Mouse (Mus musculus): ENCODE measurements around the gene Tnks1bp1. TPM values are rescaled to one million over a fixed set of nuclear protein-coding genes. Genes with fewer than 3 reads are reported as not detected.
A peak's percentile ranks its signal among the peaks of the same experiment; 100 is the strongest.

Tnks1bp1 gene
- polyA plus RNA-seq, 1 experiment, result 218 TPM

DNA sequence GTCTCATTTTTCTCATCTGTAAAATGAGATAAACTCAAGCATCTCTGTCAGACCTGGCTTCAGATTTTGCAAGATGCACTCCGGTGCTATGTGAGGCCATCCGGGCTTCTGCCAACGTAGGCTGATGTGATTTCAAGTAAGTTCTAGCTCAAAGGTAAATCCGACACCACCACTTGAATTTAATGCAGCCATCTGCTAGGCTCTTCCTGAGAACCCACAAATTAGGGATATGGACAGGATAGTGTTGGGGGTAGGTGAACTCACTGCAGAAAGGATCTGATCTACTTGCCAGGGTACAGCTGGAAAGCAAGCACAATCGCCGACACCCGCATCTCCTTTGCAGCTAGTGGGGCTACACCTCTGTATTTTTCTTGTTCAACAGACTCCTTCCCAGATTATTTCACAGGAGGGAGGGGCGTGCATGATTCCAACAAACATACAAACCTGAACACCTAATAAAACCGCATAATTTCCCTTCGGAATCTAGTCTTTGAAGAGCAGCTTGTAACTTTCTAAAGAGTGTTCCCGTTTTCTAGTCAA, 11.2 kb upstream of the Tnks1bp1 start:
- peaks cover 3% of the 10 kb centered on the region; the same call in 1 of the 2 replicates for H3K4me1 ChIP-seq (ENCODE audit: control insufficient read depth, insufficient read depth, low read length)
- WGBS, result 9% methylated on average over 11 of the region's 11 CpGs
- DNase-seq, result no peak
- H3K4me3 ChIP-seq (replicated peaks; ENCODE audit: extremely low read depth, low read depth, low read length), result peak overlapping the region; percentile 83
- no peak for TF ChIP-seq CTCF (IDR thresholded peaks at IDR 0.05; ENCODE audit: insufficient read depth, low read length)

DNA sequence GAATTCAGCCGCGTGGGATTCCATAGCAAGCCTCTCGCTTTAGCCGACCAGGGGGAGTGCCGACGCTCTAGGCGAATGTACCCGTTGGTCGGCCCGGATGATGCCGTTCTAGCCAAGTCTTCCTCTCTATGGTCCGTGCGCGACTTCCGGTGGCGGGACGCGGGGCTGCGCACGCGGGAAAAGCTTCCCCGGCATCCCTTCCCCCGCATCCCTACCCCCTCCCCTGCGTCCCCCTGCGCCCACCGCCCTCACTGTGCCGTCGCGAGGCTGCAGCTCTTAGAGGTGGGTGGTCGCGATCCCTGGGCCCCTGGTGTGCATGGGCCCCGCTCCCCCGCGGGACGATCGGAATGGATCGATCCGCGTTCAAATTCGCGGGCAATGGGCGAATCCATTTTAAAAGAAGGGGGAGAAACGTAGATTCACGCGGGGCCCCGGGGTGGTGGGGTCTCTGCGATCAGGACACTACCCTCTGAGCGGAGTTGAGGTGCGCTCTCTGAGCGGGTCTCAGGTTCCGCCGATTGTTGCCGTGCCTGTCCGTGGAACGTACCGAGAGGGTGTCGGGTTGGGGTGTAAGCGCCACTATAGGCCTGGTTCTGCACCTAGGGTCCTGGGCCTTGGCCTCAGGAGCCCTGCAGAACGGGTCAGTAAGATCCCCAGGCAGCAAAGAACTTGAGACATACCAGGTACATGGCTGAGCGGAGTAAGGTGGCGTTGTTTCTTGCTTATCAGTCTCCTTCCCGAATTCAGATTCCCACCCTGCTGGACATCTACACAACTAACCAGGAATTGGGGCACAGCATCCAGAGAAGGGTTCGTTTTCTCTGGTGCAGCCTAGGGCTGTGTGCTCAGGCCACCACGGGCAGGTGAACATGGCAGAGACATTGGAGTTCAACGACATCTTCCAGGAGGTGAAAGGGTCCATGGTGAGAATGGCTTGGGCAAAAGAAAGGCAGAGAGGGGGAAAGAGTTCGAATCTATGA, 10.5 kb upstream of the Tnks1bp1 start, which contains the start of the genes Ssrp1 and P2rx3:
Gene Ssrp1, plus strand, starts transcription at position 188 of the 980 bp plus-strand sequence.
Gene P2rx3, minus strand, starts transcription at position 416 of the 980 bp plus-strand sequence.
- Histone ChIP-seq H3K4me3 (replicated peaks; ENCODE audit: extremely low read depth, low read depth, low read length) (peak within 1 kb of the TSS; percentile 83), H3K4me1 (ENCODE audit: control insufficient read depth, insufficient read depth, low read length) (peaks cover 3% of the 10 kb centered on the region; the same call in 1 of the 2 replicates)
- DNase-seq, result peak; percentile 85
- WGBS, result 1% methylated on average over 66 of the region's 66 CpGs
- TF ChIP-seq POLR2A (IDR thresholded peaks at IDR 0.05; ENCODE audit: borderline replicate concordance, extremely low read depth, low read depth, low read length), result peak; percentile 56; the same call in 1 of the 2 replicates
- no peak for TF ChIP-seq CTCF (IDR thresholded peaks at IDR 0.05; ENCODE audit: insufficient read depth, low read length)

- Histone ChIP-seq H3K4me1 (ENCODE audit: control insufficient read depth, insufficient read depth, low read length) (peaks cover 3% of the 10 kb centered on the region; the same call in 1 of the 2 replicates), H3K4me3 (replicated peaks; ENCODE audit: extremely low read depth, low read depth, low read length) (no peak overlapping the region)
- 76% methylated on average over 13 of the region's 13 CpGs for WGBS
- TF ChIP-seq CTCF (IDR thresholded peaks at IDR 0.05; ENCODE audit: insufficient read depth, low read length) (no peak), POLR2A (IDR thresholded peaks at IDR 0.05; ENCODE audit: borderline replicate concordance, extremely low read depth, low read depth, low read length) (no peak)
- DNase-seq, result no peak
Observed at GRCm38 (mm10) chr2:85038336-85038735, 9.5 kb upstream of the Tnks1bp1 start.

GRCm38 (mm10) chr2:85043623-85044022, 4.2 kb upstream of the Tnks1bp1 start:
- WGBS, result 87% methylated on average over 7 of the region's 7 CpGs
- TF ChIP-seq POLR2A (IDR thresholded peaks at IDR 0.05; ENCODE audit: borderline replicate concordance, extremely low read depth, low read depth, low read length), result no peak
- H3K4me3 ChIP-seq (replicated peaks; ENCODE audit: extremely low read depth, low read depth, low read length), result no peak overlapping the region
- no peak for DNase-seq
- H3K4me1 ChIP-seq (ENCODE audit: control insufficient read depth, insufficient read depth, low read length), result peaks cover under 1% of the 10 kb centered on the region; the same call in 1 of the 2 replicates

- 75% methylated on average over 8 of the region's 8 CpGs for WGBS
Observed at GRCm38 (mm10) chr2:85046222-85046621, 1.6 kb upstream of the Tnks1bp1 start.

GRCm38 (mm10) chr2:85047081-85047480, 741 bp upstream of the Tnks1bp1 start:
- DNase-seq, result no peak
- no peak for TF ChIP-seq CTCF (IDR thresholded peaks at IDR 0.05; ENCODE audit: insufficient read depth, low read length)
- no peak for TF ChIP-seq POLR2A (IDR thresholded peaks at IDR 0.05; ENCODE audit: borderline replicate concordance, extremely low read depth, low read depth, low read length)
- peaks cover 11% of the 10 kb centered on the region for H3K4me1 ChIP-seq (ENCODE audit: control insufficient read depth, insufficient read depth, low read length)
- peak overlapping the region; percentile 34 for H3K4me3 ChIP-seq (replicated peaks; ENCODE audit: extremely low read depth, low read depth, low read length)
- WGBS, result 42% methylated on average over 10 of the region's 10 CpGs

More at GRCm38 (mm10) chr2:85046222-85046621, 1.6 kb upstream of the Tnks1bp1 start:
- H3K4me1 ChIP-seq (ENCODE audit: control insufficient read depth, insufficient read depth, low read length), result peaks cover 7% of the 10 kb centered on the region; the same call in 1 of the 2 replicates
- TF ChIP-seq POLR2A (IDR thresholded peaks at IDR 0.05; ENCODE audit: borderline replicate concordance, extremely low read depth, low read depth, low read length) (no peak), CTCF (IDR thresholded peaks at IDR 0.05; ENCODE audit: insufficient read depth, low read length) (no peak)
- no peak overlapping the region for H3K4me3 ChIP-seq (replicated peaks; ENCODE audit: extremely low read depth, low read depth, low read length)
- DNase-seq, result peak; percentile 33

GRCm38 (mm10) chr2:85048168-85048751, 438 bp downstream of the Tnks1bp1 start:
- Histone ChIP-seq H3K4me3 (replicated peaks; ENCODE audit: extremely low read depth, low read depth, low read length) (peak overlapping the region; percentile 72), H3K4me1 (ENCODE audit: control insufficient read depth, insufficient read depth, low read length) (peaks cover 17% of the 10 kb centered on the region)
- TF ChIP-seq CTCF (IDR thresholded peaks at IDR 0.05; ENCODE audit: insufficient read depth, low read length) (no peak), POLR2A (IDR thresholded peaks at IDR 0.05; ENCODE audit: borderline replicate concordance, extremely low read depth, low read depth, low read length) (peak; percentile 71; the same call in 1 of the 2 replicates)
- 2% methylated on average over 29 of the region's 44 CpGs for WGBS
- peak; percentile 72 for DNase-seq

DNA sequence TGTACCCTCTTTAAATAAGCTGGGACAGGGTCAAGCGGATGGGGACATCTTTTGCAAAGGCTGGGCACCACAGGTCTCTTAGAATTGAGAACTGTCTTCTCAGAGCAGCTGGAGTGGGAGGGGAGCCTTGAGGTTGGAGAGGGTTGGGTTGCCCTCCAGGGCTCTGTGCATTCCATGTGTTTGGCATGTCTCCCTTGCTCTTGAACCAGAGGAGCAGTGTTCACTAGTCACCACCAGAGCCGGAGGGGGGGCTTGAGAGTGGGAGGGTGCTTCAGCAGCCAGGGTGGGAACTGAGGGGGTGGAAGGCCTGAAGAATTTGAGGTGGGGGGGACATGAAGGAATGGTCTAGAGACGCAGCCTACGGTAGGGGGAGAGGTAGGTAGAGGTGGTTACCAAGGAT, 1.5 kb downstream of the Tnks1bp1 start:
- H3K4me1 ChIP-seq (ENCODE audit: control insufficient read depth, insufficient read depth, low read length), result peaks cover 20% of the 10 kb centered on the region
- TF ChIP-seq CTCF (IDR thresholded peaks at IDR 0.05; ENCODE audit: insufficient read depth, low read length), result no peak
- no peak for TF ChIP-seq POLR2A (IDR thresholded peaks at IDR 0.05; ENCODE audit: borderline replicate concordance, extremely low read depth, low read depth, low read length)
- no peak for DNase-seq
- 59% methylated on average over 4 of the region's 4 CpGs for WGBS
- H3K4me3 ChIP-seq (replicated peaks; ENCODE audit: extremely low read depth, low read depth, low read length), result peak overlapping the region; percentile 20

- Histone ChIP-seq H3K4me3 (replicated peaks; ENCODE audit: extremely low read depth, low read depth, low read length) (peak overlapping the region; percentile 84), H3K4me1 (ENCODE audit: control insufficient read depth, insufficient read depth, low read length) (peaks cover 20% of the 10 kb centered on the region)
- WGBS, result 14% methylated on average over 9 of the region's 10 CpGs
- TF ChIP-seq POLR2A (IDR thresholded peaks at IDR 0.05; ENCODE audit: borderline replicate concordance, extremely low read depth, low read depth, low read length) (peak; percentile 65; the same call in 1 of the 2 replicates), CTCF (IDR thresholded peaks at IDR 0.05; ENCODE audit: insufficient read depth, low read length) (no peak)
- peak; percentile 76 for DNase-seq
Observed at GRCm38 (mm10) chr2:85050001-85050634, 2.3 kb downstream of the Tnks1bp1 start.
